Mouse (Mus musculus) adrenal gland, adult 18-20 months (tissue): ENCODE results near the gene Ksr2. TPM values are rescaled to one million over a fixed set of nuclear protein-coding genes. Genes with fewer than 3 reads are reported as not detected.
"Not testable (repeated sequence)": the region's sequence is repeated elsewhere in the genome, so short reads cannot be mapped to it uniquely, and the experiment has no call there.

Source experiments
- DNase-seq, 2 experiments: peaks; one replicate each; pipeline ENCODE4 v3.0.0; 2021 to 2022; ENCODE audit warnings: low spot score in 2 of 2
- long read RNA-seq, 2 experiments: library from polyadenylated mRNA; stranded (forward); transcript quantifications; one replicate each; pipeline ENCODE4 v2.0.0; 2021
- total RNA-seq, 2 experiments: library from RNA; stranded (reverse); gene quantifications; 1 replicate in 1 of 2; 2 replicates in 1 of 2; pipeline ENCODE4 v1.2.3; 2021

Gene Ksr2
- total RNA-seq = 1 to 10 TPM; 4.3 to 4.5 TPM
- long read RNA-seq, experiment 1 = 0 reads
- long read RNA-seq, experiment 2, partial matches to known transcripts = 0 of 3 reads
- long read RNA-seq, experiment 2, other reads (novel, unspliced or antisense) = 3 of 3 reads

- peak; percentile 20 to 25 for DNase-seq
These were observed at the start of gene Ksr2 for GRCm38 (mm10) chr5:117413507-117414501. Gene Ksr2 (plus strand): TSS chr5:117414000.

DNA sequence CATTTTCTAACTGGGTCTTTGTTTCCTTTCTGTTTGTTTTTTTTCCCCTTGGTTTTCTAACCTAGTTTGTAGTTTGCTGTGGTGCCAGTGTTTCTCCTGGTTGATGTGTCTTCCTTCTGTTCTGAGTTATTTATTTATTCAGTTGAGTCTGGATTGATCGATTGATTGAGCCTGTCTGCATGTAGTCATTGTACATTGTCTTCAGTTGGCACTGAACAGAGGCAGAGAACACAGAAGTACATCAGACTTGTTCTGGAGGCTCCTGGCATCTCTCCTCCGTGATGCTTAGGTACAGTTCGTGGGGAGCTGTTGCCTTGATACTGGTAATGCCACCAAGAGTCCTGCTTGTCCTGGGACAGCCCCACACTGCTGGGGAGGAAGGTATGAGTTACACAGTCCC lies 49.0 kb upstream of the Ksr2 start:
- DNase-seq = no peak

DNA sequence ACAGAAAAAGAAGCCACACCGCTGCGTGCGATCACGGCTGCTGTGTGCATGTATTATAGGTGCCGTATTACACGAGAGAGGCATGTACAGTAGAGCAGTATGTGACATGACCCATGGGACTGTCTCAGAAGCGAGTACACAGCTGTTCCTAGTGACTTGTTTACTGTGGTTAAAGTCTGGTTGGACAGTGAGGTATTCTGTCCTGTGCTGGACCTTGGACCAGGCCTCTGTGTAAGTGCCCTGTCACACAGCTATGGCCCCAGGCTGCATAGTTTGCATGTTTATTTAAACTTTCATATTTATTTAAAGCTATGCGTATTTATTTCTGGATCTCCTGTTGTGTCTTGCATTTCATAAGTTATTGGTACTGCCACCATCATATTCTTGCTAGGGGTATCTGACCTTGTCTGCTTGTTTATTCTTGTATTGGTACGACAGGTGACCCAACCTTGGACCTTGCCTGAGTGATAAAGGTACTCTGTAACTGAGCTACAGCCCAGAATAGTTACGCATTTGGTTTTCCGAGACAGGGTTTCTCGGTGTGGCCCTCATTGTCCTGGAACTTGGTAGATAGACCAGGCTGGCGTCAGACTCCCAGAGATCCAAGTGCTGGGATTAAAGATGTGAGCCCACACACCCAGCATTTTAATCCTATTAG lies 47.8 kb upstream of the Ksr2 start:
- DNase-seq = no peak

DNA sequence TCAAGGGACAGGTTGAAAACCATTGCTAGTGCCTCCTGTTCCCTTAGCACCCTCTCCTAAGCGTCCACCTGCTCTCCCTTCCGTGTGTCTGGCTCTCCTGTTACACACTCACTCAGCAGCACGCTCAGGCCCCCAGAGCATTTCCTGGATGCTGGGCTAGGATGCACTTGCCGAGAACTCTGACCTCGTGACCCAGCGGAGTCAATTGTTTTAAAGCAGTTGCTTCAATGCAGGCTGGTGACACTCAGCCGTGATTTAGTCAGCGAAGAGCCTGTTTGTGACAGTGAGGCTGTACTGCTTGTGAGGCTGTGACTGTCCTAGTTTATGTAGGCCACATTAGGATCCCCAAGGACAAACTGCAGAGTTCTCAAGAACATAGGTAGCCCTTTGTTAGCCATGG lies 46.6 kb upstream of the Ksr2 start:
- DNase-seq = no peak

- DNase-seq = no peak
These were observed 43.2 kb upstream of the Ksr2 start for GRCm38 (mm10) chr5:117370592-117370991.

DNA sequence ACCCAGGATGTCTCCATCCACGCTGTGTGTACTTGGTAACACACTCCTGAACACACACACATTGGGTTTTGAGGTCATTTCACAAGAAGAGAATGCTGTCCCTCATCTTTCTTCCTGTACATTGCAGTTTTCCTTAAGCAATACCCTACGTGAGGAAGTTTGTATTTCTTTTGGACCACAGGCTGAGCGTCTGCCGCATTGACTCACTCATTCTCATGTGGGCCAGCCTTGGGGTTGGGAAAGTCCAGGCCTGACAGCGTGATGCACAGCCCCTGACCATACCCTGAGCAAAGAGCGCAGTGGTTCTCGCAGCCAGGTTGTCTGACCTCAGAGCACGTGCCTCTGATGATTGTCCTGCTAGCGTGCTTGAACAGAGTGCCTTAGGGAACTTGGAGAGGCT lies 40.4 kb upstream of the Ksr2 start:
- DNase-seq = no peak

- DNase-seq = no peak
These were observed 39.3 kb upstream of the Ksr2 start for GRCm38 (mm10) chr5:117374372-117375049.

DNA sequence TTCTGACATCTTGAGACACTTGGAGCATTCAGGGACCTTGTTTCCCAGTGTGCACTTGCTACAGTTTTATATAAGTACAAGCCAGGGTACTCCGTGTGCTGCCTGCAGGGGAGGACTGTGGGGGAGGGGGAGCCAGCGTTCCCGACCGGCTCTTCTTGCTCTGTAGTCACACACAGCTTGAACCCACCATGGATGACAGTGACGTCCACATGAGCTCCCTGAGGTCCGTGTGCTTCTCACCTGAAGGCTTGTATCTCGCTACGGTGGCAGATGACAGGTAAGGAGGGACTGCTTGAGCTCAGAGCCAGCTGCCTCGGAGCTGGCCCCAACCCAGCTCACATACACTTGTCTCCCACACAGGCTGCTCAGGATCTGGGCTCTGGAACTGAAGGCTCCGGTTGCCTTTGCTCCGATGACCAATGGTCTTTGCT lies 37.5 kb upstream of the Ksr2 start:
- DNase-seq = no peak

- not testable (repeated sequence) for DNase-seq
These were observed 36.1 kb upstream of the Ksr2 start for GRCm38 (mm10) chr5:117377731-117378130.

- DNase-seq = no peak
These were observed 33.6 kb upstream of the Ksr2 start for GRCm38 (mm10) chr5:117380199-117380598.

DNA sequence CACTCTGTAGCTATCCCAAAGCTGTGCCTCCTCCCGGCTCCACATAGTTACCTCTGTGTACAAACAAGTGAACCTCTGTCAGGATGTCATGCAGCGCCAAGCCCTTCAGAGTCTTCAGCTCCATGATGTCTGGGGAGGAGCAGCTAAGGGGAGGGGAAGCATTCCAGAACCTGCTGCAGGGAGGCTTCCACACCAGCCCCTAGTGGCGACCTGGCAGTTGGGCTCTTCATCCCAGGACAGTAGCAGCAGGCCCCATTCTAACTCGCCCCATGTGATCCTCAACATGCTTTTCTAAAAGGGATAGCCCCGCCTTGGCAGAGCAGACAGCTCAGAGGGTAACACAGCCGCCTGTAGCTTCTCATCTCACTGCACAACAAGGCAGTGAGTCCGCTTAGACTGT lies 32.0 kb upstream of the Ksr2 start:
- no peak for DNase-seq

DNA sequence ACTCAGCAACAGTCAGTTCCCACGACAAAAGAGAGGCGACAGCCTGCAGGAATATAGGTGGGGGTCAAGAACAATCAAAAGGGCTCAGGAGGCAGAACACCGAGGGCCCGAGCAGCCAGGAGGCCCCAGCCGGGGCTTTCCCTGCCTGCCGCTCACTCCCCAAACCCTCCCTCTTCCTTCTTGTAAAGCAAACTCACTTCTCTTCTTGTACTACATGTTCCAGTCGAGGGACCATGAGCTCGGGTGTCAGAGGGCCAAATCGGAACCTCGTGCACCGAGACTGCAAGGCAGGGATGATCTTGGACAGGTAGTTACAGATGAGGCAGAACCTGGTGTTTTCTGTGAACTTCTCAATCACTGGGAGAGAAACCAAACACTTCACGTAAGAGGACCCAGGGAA lies 30.6 kb upstream of the Ksr2 start:
- DNase-seq = no peak

DNA sequence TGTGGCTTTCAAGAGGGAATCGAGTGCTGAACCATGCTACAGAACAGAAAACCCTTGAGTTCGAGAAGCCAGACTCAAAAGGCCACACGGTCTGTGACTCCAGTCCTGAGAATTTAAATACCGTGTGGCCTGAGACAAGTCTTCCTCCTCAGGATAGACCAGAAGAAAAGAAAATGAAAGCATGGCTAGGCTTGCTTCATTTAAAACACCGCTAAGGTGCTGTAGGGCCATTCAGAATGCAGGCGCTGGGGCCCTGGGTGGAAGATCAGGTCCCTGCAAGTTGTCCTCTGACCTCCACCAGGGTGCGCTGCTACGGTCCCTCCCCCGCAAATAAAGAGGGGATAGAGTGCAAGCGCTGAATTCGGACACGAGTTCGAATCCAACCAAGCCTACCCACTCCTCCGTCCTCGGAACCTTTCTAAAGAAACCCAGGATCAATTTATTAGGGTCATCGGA lies 25.5 kb upstream of the Ksr2 start:
- peak; percentile 18 to 48 for DNase-seq

DNA sequence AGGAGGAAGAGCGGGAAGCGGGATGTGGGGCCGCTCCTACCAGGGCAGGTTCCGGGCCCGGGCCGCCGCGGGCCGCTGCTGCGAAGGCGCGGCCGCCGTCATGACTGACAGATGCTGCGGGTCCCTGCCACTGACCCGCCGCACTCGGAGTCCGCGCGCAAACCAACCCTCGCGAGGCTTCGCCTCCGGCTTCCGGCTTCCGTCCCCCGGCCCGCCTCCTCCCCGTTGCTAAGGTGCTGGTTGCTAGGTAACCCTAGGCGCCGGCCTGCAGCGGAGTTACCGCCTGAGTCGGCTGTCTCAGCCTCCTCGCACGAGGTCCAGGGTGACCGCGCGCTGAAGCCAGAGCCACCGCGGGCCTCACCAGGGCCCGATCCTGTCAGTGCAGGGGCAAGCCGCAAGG lies 24.9 kb upstream of the Ksr2 start, which contains the start of gene Rfc5:
TSS of gene Rfc5 (minus strand) at position 171 of the 400 bp plus-strand sequence.
- peak; percentile 94 to 95 for DNase-seq

DNA sequence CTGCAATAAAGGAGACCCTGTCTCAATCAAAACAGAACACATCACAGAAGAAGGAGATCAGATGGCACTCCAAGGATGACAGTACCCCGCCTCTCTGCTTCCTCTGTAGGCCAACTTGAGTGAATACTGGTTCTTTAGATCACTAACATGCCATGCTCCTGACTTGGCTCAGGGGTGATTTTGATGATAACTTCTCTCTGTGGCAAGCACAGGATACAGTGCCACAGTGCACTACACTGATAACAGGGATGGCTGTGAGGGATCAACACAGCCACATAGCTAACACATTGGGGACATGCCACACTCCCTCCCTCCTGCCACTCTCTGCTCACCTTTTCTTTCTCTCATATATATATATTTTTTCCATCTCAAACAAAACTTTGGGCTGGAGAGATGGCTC lies 22.9 kb upstream of the Ksr2 start:
- no peak for DNase-seq

GRCm38 (mm10) chr5:117395834-117396233 lies 18.0 kb upstream of the Ksr2 start:
- DNase-seq = no peak

DNA sequence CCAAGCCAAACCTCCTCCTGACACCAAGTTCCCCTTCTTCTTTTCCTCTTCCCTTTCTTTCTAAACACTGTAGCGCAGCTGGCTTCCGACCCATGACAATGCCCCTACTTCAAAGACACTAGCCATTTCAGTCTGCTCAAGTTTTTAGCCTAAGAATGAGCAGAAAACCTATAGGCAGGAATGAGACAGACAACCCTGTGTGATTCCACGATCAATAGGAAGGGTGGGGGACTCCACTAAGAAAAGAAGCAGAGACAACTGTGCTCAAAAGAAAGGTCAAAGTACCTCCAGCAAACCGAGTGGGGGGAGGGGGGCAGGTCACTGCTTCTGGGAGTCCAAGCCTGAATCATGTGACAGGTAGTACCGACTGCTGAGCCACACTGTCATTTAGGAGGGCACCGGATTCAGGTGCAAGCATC lies 17.2 kb upstream of the Ksr2 start:
- no peak for DNase-seq

DNA sequence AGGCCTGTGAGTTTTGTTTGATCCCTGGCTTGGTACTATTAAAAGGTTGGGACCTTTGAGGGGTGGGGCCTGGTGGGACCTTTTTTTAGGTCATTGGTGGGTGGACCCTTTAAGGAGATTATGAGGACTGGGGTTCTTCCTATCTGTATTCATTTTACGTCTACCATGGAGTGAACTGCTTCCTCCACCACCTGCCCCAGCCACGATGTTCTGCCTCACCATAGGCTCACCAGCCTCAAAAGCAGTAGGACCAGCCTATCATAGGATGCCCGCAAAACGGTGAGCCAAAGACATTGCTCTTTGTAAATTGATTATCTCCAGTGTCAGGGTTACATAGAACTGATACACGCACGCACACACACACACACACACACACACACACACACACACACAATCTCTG lies 16.4 kb upstream of the Ksr2 start:
- no peak for DNase-seq

DNA sequence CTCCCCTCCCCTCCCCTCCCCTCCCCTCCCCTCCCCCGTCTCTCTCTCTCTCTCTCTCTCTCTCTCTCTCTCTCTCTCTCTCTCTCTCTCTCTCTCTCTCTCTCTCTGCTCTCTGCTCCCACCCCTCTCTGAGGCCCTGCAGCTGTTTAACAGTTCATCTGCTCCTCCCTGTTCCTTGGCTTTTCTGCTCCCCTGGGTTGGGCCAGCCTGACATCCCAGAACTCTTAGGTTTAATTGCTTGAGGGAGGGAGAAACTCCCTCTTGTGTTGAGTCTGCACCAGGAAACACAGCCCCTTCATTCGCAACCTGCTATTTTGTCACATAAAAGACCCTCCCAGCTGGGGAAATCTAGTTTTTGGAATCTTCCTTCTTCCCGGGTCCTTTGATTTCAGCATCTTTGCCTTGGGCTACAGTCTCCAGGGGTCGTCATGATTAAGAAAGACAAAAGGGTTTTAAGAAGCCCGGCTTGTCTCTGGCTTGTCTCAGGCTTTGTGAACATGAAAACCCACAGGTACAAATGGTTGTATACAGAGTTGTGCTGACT lies 15.7 kb upstream of the Ksr2 start:
- DNase-seq = no peak

DNA sequence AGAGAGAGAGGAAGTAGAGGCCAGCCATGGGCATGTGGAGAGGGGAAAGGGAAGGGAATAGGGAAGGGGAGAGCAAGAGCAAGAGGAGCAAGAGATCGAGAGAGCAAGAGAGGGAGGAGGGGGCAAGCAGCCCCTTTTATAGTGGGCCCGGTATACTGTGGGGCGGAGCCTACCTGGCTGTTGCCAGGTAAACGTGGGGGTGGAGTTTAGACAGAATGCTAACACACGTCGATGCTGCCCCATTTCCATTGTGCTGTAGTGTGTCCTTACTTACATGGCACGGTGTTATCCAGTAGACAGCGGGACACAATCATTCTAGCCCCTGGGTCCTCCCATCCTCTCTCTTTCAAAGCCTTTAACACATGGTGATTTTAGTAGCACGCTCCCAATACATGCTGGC lies 14.5 kb upstream of the Ksr2 start:
- no peak for DNase-seq

- no peak for DNase-seq
These were observed 10.2 kb upstream of the Ksr2 start for GRCm38 (mm10) chr5:117403609-117404008.
